Mouse (Mus musculus) heart, embryonic 12.5 days (tissue): ENCODE results near the gene Lrrtm4. TPM values are rescaled to one million over a fixed set of nuclear protein-coding genes. Genes with fewer than 3 reads are reported as not detected.

Experiments
- ATAC-seq: fragments of 200-750 bp; cut with Nextera tagmentation; 2 replicates; pipeline ENCODE4 v1.8.0; 2017; ENCODE audit warnings: moderate TSS enrichment, moderate library complexity; ENCODE audit not compliant: insufficient number of reproducible peaks, low FRiP score
- H3K27ac ChIP-seq: fragments of 300-500 bp; sonication (generic); 2 replicates; pipeline ENCODE4 v1.5.1; 2016; ENCODE audit warnings: mild to moderate bottlenecking, moderate library complexity; ENCODE audit not compliant: poor library complexity, severe bottlenecking
- H3K27me3 ChIP-seq: fragments of 300-500 bp; sonication (generic); replicated peaks from 2 replicates; pipeline ENCODE4 v1.6.1; 2016; ENCODE audit warnings: mild to moderate bottlenecking, moderate library complexity
- H3K36me3 ChIP-seq: fragments of 300-500 bp; sonication (generic); 2 replicates; pipeline ENCODE4 v1.6.1; 2016; ENCODE audit warnings: mild to moderate bottlenecking, moderate library complexity
- H3K4me1 ChIP-seq: fragments of 300-500 bp; sonication (generic); replicated peaks from 2 replicates; pipeline ENCODE4 v1.6.1; 2016; ENCODE audit warnings: mild to moderate bottlenecking
- H3K4me2 ChIP-seq: fragments of 300-500 bp; sonication (generic); 2 replicates; pipeline ENCODE4 v1.6.1; 2016; ENCODE audit warnings: mild to moderate bottlenecking, moderate library complexity
- H3K4me3 ChIP-seq: fragments of 300-500 bp; sonication (generic); 2 replicates; pipeline ENCODE4 v1.5.1; 2016; ENCODE audit warnings: mild to moderate bottlenecking
- H3K9ac ChIP-seq: fragments of 300-500 bp; sonication (generic); 2 replicates; pipeline ENCODE4 v1.6.1; 2016; ENCODE audit warnings: mild to moderate bottlenecking, moderate library complexity
- H3K9me3 ChIP-seq: fragments of 300-500 bp; sonication (generic); replicated peaks from 2 replicates; pipeline ENCODE4 v1.6.1; 2016; ENCODE audit warnings: mild to moderate bottlenecking, moderate library complexity
- whole genome bisulfite sequencing: fragments of 180-500 bp; shearing (Covaris S2); methylation state at CpG from one replicate; pipeline ENCODE4 v1.1.7; 2016; 5-methylcytosine and 5-hydroxymethylcytosine counted together
- polyA plus RNA-seq: library from polyadenylated mRNA; unstranded; fragments of >200 nt; fragmentation: Nextera tagmentation; extraction: Ambion mirVana; gene quantifications from 2 replicates; pipeline ENCODE4 v1.2.1, GENCODE M21; 2016

Gene Lrrtm4
- polyA plus RNA-seq: 1.4 and 2.4 TPM in 2 replicates

DNA sequence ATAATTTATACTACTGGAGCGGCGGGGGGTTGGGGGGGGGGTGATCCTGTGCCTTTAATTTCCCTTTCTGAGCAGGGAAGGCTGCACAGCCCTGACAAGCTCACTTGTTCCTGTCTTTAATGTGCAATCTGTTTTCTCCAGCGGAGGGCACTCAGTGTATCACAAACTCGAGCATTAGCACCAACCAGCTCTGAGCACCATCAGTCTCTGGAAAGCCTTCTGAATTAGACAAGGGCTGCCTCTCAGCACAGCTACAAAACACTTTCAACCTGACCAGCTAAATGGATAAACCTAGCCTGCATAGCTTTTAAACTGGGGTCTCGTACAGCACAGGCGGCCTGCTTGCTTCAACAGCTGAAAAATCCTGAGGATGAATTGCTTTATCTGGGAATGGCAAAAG, at the start of gene Lrrtm4:
TSS of gene Lrrtm4 (plus strand) at position 113 of the 400 bp plus-strand sequence.
- no peaks in the 10 kb centered on the region for H3K9me3 ChIP-seq
- ATAC-seq: no peak
- H3K27me3 ChIP-seq: no peaks in the 10 kb centered on the region
- no peaks in the 10 kb centered on the region for H3K36me3 ChIP-seq
- no peaks in the 10 kb centered on the region for H3K4me1 ChIP-seq
- peak within 1 kb of the TSS; percentile 86 for H3K4me2 ChIP-seq
- peak within 1 kb of the TSS; percentile 51 for H3K4me3 ChIP-seq
- H3K27ac ChIP-seq: no peak within 1 kb of the TSS
- peak within 1 kb of the TSS; percentile 67; the same call in 1 of the 2 replicates for H3K9ac ChIP-seq
- WGBS: 20% methylated on average over 6 of the region's 6 CpGs

GRCm38 (mm10) chr6:80019189-80019860, 648 bp downstream of the Lrrtm4 start:
- Histone ChIP-seq H3K36me3 (no peaks in the 10 kb centered on the region), H3K4me2 (peak overlapping the region; percentile 86), H3K27ac (no peak overlapping the region), H3K4me3 (peak overlapping the region; percentile 51), H3K27me3 (no peaks in the 10 kb centered on the region), H3K9ac (peak overlapping the region; percentile 67; the same call in 1 of the 2 replicates), H3K9me3 (no peaks in the 10 kb centered on the region), H3K4me1 (no peaks in the 10 kb centered on the region)
- no peak for ATAC-seq
- 2% methylated on average over 13 of the region's 14 CpGs for WGBS

DNA sequence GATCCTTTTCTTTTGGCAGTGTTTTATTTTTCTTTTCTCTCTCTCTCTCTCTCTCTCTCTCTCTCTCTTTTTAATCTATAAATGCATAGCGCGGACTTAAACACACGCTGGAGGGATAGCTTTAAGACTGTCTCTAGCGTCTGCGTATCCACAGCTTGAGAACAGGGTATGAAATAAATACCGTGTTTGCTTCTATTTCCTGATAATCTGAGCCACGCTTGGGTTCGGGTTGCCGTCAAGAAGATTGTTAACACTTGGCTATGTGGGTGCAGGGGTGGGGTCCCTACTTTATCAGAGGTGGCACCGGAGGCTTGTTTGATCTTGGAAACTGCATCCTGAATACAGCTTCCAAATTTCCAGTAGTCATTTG, 1.2 kb downstream of the Lrrtm4 start:
- Histone ChIP-seq H3K36me3 (no peaks in the 10 kb centered on the region), H3K4me1 (no peaks in the 10 kb centered on the region), H3K9ac (peak overlapping the region; percentile 64; the same call in 1 of the 2 replicates), H3K4me3 (peak overlapping the region; percentile 51), H3K27me3 (no peaks in the 10 kb centered on the region), H3K9me3 (no peaks in the 10 kb centered on the region), H3K4me2 (peak overlapping the region; percentile 86), H3K27ac (no peak overlapping the region)
- ATAC-seq: no peak
- WGBS: 6% methylated on average over 10 of the region's 10 CpGs

DNA sequence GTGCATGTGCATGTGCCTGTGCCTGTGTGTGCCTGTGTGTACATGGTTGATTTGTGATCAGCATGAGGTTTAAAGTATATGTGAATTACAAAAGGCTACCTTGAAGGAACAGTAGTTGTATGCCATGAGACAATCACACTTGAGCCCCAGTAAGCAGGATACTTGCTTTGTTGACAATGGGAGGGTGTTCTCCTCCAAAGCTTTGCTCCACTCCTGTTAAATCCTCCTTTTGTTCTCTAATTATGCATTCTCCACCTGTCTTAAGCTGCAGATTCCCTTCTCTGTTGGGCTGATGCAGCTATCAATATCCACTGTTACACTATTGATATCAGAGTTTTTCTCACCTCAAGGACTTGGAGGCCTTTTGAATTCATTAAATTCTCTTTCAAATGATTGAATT, 38.2 kb downstream of the Lrrtm4 start:
- no peaks in the 10 kb centered on the region for H3K9me3 ChIP-seq
- no peaks in the 10 kb centered on the region for H3K27me3 ChIP-seq
- no peak for ATAC-seq
- H3K4me1 ChIP-seq: no peaks in the 10 kb centered on the region
- no peak overlapping the region for H3K9ac ChIP-seq
- H3K36me3 ChIP-seq: no peaks in the 10 kb centered on the region
- H3K4me3 ChIP-seq: no peak overlapping the region
- no peak overlapping the region for H3K4me2 ChIP-seq
- no peak overlapping the region for H3K27ac ChIP-seq

DNA sequence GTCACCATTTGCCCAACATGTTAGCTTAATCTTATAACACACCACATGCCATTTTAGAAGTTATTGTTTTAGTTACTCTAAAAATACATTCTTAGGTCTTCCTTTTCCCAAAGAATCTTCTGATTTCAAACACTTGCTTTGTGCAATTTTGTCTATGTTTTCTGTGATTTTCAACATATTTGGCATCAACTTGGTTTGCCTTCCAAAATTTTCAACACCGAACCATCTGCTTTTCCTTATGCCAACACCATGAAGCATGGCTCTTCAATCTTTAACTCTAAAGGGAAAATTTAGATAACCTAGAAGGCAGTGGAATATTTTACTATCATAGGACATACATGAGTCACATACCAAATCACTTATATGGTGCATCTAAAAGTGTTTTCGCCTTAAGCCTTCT, 59.3 kb downstream of the Lrrtm4 start:
- whole genome bisulfite sequencing: 86% methylated on average over 2 of the region's 2 CpGs
- Histone ChIP-seq H3K9me3 (no peaks in the 10 kb centered on the region), H3K27ac (no peak overlapping the region), H3K36me3 (no peaks in the 10 kb centered on the region), H3K27me3 (no peaks in the 10 kb centered on the region), H3K4me1 (no peaks in the 10 kb centered on the region), H3K4me3 (no peak overlapping the region), H3K9ac (no peak overlapping the region), H3K4me2 (no peak overlapping the region)
- no peak for ATAC-seq

- no peaks in the 10 kb centered on the region for H3K27me3 ChIP-seq
- no peaks in the 10 kb centered on the region for H3K9me3 ChIP-seq
- 80% methylated on average over 6 of the region's 6 CpGs for WGBS
- H3K4me3 ChIP-seq: no peak overlapping the region
- no peaks in the 10 kb centered on the region for H3K4me1 ChIP-seq
- ATAC-seq: no peak
- H3K4me2 ChIP-seq: no peak overlapping the region
- H3K9ac ChIP-seq: no peak overlapping the region
- H3K36me3 ChIP-seq: no peaks in the 10 kb centered on the region
- H3K27ac ChIP-seq: no peak overlapping the region
Observed at GRCm38 (mm10) chr6:80079290-80079689, 60.6 kb downstream of the Lrrtm4 start.

- Histone ChIP-seq H3K9me3 (no peaks in the 10 kb centered on the region), H3K4me3 (no peak overlapping the region), H3K36me3 (no peaks in the 10 kb centered on the region), H3K27ac (no peak overlapping the region), H3K9ac (no peak overlapping the region), H3K4me1 (no peaks in the 10 kb centered on the region), H3K4me2 (no peak overlapping the region), H3K27me3 (no peaks in the 10 kb centered on the region)
- ATAC-seq: no peak
- WGBS: 76% methylated on average over 4 of the region's 4 CpGs
Observed at GRCm38 (mm10) chr6:80094909-80095308, 76.2 kb downstream of the Lrrtm4 start.

- Histone ChIP-seq H3K4me2 (no peak overlapping the region), H3K4me1 (no peaks in the 10 kb centered on the region), H3K9ac (no peak overlapping the region), H3K36me3 (no peaks in the 10 kb centered on the region), H3K9me3 (no peaks in the 10 kb centered on the region), H3K27ac (no peak overlapping the region), H3K4me3 (no peak overlapping the region), H3K27me3 (no peaks in the 10 kb centered on the region)
- no peak for ATAC-seq
- 73% methylated on average over 2 of the region's 2 CpGs for WGBS
Observed at GRCm38 (mm10) chr6:80105343-80105742, 86.7 kb downstream of the Lrrtm4 start.

DNA sequence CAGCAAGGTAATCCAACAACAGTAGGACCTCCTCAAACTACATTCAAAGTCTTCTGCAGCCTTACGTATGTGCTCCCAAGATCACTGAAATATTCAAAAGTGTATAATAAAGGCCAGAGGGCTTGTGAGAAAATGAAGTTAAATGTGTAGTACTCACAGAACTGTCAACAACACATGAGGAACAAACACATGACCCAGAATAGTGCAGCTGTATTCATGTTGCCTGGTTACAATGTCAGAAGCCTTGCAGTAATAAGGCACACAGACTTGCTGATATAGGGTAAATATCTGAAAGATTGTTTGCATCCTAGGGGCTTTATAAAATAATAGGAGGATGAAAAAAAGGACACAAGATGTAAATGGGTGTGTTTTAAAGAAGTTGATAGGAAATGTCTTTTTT, 87.2 kb downstream of the Lrrtm4 start:
- no peaks in the 10 kb centered on the region for H3K9me3 ChIP-seq
- H3K27ac ChIP-seq: no peak overlapping the region
- H3K4me3 ChIP-seq: no peak overlapping the region
- H3K4me1 ChIP-seq: no peaks in the 10 kb centered on the region
- ATAC-seq: no peak
- H3K27me3 ChIP-seq: no peaks in the 10 kb centered on the region
- no peak overlapping the region for H3K4me2 ChIP-seq
- H3K36me3 ChIP-seq: no peaks in the 10 kb centered on the region
- WGBS: 84% methylated on average over 1 of the region's 1 CpGs
- H3K9ac ChIP-seq: no peak overlapping the region

DNA sequence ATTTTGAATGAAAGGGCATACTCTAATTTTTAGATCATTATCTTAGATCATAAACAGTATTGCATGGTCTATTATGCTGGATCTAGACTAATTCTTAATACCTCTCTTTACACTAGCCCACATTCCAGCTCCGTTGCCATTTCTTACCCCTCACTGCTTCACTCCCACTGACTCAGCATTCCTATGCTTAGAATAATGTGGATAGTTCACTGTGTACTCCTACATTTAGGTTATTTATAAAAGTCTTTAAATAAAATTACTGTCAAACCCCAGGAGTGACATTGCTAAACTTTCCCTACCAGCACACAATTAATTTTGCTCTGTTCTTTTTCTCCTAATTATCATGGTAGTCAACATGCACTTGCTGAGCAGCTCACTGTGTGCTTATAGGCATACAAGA, 107.7 kb downstream of the Lrrtm4 start:
- Histone ChIP-seq H3K9ac (no peak overlapping the region), H3K36me3 (no peaks in the 10 kb centered on the region), H3K4me1 (no peaks in the 10 kb centered on the region), H3K27me3 (no peaks in the 10 kb centered on the region), H3K9me3 (no peaks in the 10 kb centered on the region), H3K4me2 (no peak overlapping the region), H3K27ac (no peak overlapping the region), H3K4me3 (no peak overlapping the region)
- 74% methylated on average over 1 of the region's 1 CpGs for WGBS
- no peak for ATAC-seq

- no peak for ATAC-seq
- WGBS: 66% methylated on average over 4 of the region's 4 CpGs
- no peaks in the 10 kb centered on the region for H3K36me3 ChIP-seq
- H3K4me3 ChIP-seq: no peak overlapping the region
- no peak overlapping the region for H3K27ac ChIP-seq
- no peak overlapping the region for H3K4me2 ChIP-seq
- no peaks in the 10 kb centered on the region for H3K9me3 ChIP-seq
- no peak overlapping the region for H3K9ac ChIP-seq
- H3K4me1 ChIP-seq: no peaks in the 10 kb centered on the region
- no peaks in the 10 kb centered on the region for H3K27me3 ChIP-seq
Observed at GRCm38 (mm10) chr6:80162585-80162984, 143.9 kb downstream of the Lrrtm4 start.

DNA sequence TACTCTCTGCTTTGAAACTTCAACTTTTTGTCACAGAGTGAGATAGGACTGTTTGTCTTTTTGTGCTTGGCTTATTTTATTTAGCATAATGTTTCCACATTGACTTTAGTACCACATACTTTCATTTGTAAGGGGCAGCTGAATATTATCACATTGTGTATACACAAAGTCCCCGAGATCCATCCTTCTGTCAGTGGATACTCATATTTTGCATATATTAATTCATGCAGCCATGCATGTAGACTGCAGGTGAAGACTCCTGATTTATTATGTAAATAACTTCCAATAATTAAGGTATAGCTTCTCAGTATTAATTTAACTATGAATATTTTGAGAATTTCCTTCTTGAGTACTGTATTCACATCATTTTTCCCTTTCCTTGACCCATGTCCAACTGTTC, 163.2 kb downstream of the Lrrtm4 start:
- Histone ChIP-seq H3K9ac (no peak overlapping the region), H3K4me1 (no peaks in the 10 kb centered on the region), H3K27ac (no peak overlapping the region), H3K9me3 (no peaks in the 10 kb centered on the region), H3K4me2 (no peak overlapping the region), H3K36me3 (no peaks in the 10 kb centered on the region), H3K27me3 (no peaks in the 10 kb centered on the region), H3K4me3 (no peak overlapping the region)
- ATAC-seq: no peak
- WGBS: 80% methylated on average over 1 of the region's 1 CpGs
